Mouse (Mus musculus) myocyte (in vitro differentiated cells): ENCODE results near the gene Rps6kb2.

Experiments used
- E2F4 ChIP-seq: IDR thresholded peaks from one replicate; pipeline ENCODE4 v1.6.1; 2011; ENCODE audit warnings: mild to moderate bottlenecking, control low read depth, moderate library complexity; ENCODE audit not compliant: insufficient read depth
- MAX ChIP-seq: IDR thresholded peaks from one replicate; pipeline ENCODE4 v1.6.1; 2011; ENCODE audit warnings: low read depth, mild to moderate bottlenecking, control low read depth
- MYOD1 ChIP-seq, 3 experiments: IDR thresholded peaks; one replicate each; pipeline ENCODE4 v1.6.1; 2011; ENCODE audit warnings: control low read depth in 2 of 3, low read depth in 2 of 3, mild to moderate bottlenecking in 2 of 3, moderate library complexity in 1 of 3; ENCODE audit not compliant: insufficient read length in 2 of 3, control insufficient read depth in 1 of 3
- POLR2A ChIP-seq: IDR thresholded peaks from one replicate; pipeline ENCODE4 v1.6.1; 2011; ENCODE audit warnings: low read depth, mild to moderate bottlenecking, control low read depth, moderate library complexity; ENCODE audit not compliant: insufficient read length
- USF1 ChIP-seq: IDR thresholded peaks from one replicate; pipeline ENCODE4 v1.6.1; 2011; ENCODE audit warnings: low read depth, mild to moderate bottlenecking, control low read depth, moderate library complexity

- TF ChIP-seq POLR2A (no peak), E2F4 (no peak), USF1 (no peak), MYOD1 (IDR thresholded peaks at IDR 0.05; ENCODE audit: control insufficient read depth in 1 of 3, insufficient read length in 2 of 3, low read depth in 2 of 3) (no peak), MAX (no peak)
Measured at GRCm38 (mm10) chr19:4118350-4118749, 44.8 kb downstream of the Rps6kb2 start.
